12 mouse cellular contexts compared by ENCODE assay signal in genomic region chr13:32008116-32008641, GRCm38 (mm10).
DNase-seq lines count a peak whose midpoint lies in the region; ATAC-seq lines count a peak whose summit lies in the region.
"Had no signal": no experiment of that assay in that cellular context is flagged by ENCODE, and none has a peak within 500 bp of the region (broad histone marks: within the 10 kb centered on the region; RNA-seq: fewer than 3 reads in every experiment).

No protein-coding gene starts in this region.

- H3K27ac ChIP-seq in embryonic facial prominence, embryonic 10.5 days (replicated peaks) = peak overlapping the region; percentile 77
- H3K27ac ChIP-seq in limb, embryonic 12.5 days = peak overlapping the region; percentile 79
- H3K27ac ChIP-seq in forebrain, embryonic 12.5 days = no peak overlapping the region
- H3K27ac ChIP-seq: hindbrain, embryonic 10.5 days; midbrain, embryonic 10.5 days had no signal

- no peak overlapping the region for H3K4me3 ChIP-seq in embryonic facial prominence, embryonic 10.5 days
- H3K4me3 ChIP-seq in limb, embryonic 12.5 days (replicated peaks) = no peak overlapping the region
- no peak overlapping the region for H3K4me3 ChIP-seq in forebrain, embryonic 12.5 days (replicated peaks)
- H3K4me3 ChIP-seq: hindbrain, embryonic 10.5 days; midbrain, embryonic 10.5 days had no signal

- WGBS in embryonic facial prominence, embryonic 10.5 days = 28% methylated on average over 7 of the region's 7 CpGs
- WGBS in limb, embryonic 12.5 days = 50% methylated on average over 7 of the region's 7 CpGs
- 71% methylated on average over 7 of the region's 7 CpGs for WGBS in forebrain, embryonic 12.5 days

- peaks cover 22% of the 10 kb centered on the region for H3K4me1 ChIP-seq in embryonic facial prominence, embryonic 10.5 days
- peaks cover 12% of the 10 kb centered on the region; the same call in 1 of the 2 replicates for H3K4me1 ChIP-seq in limb, embryonic 12.5 days (replicated peaks)
- H3K4me1 ChIP-seq in forebrain, embryonic 12.5 days = no peaks in the 10 kb centered on the region
- H3K4me1 ChIP-seq: hindbrain, embryonic 10.5 days; midbrain, embryonic 10.5 days had no signal

- no peak for ATAC-seq in limb, embryonic 12.5 days (ENCODE audit: insufficient number of reproducible peaks, insufficient read depth, low FRiP score, low TSS enrichment, low read depth)
- ATAC-seq in forebrain, embryonic 12.5 days (ENCODE audit: low FRiP score) = no peak

- H3K9ac ChIP-seq in limb, embryonic 12.5 days (replicated peaks) = peak overlapping the region; percentile 23; the same call in 1 of the 2 replicates
- no peak overlapping the region for H3K9ac ChIP-seq in forebrain, embryonic 12.5 days

- peak; percentile 41 for DNase-seq in kidney, postnatal 10 days
- DNase-seq in kidney, postnatal 25 days = no peak
- DNase-seq in embryonic facial prominence, embryonic 10.5 days (ENCODE audit: low spot score) = peak; percentile 42
- DNase-seq in heart, adult 8-10 months (ENCODE audit: low spot score) = peak; percentile 4
- DNase-seq in cerebellum, adult 8-10 months = no peak
- DNase-seq: adrenal gland, postnatal 25 days; thymus, postnatal 25 days had no signal

- no peaks in the 10 kb centered on the region for H3K9me3 ChIP-seq in embryonic facial prominence, embryonic 10.5 days
- no peaks in the 10 kb centered on the region for H3K9me3 ChIP-seq in limb, embryonic 12.5 days
- H3K9me3 ChIP-seq in forebrain, embryonic 12.5 days = no peaks in the 10 kb centered on the region
- H3K9me3 ChIP-seq: G1E; hindbrain, embryonic 10.5 days; midbrain, embryonic 10.5 days had no signal

- 0 out of 2 replicates have a peak, but pooled peaks cover 6% of the 10 kb centered on the region for H3K27me3 ChIP-seq in embryonic facial prominence, embryonic 10.5 days (replicated peaks; ENCODE audit: low read depth, poor library complexity, severe bottlenecking)
- 0 out of 2 replicates have a peak, but pooled peaks cover 3% of the 10 kb centered on the region for H3K27me3 ChIP-seq in limb, embryonic 12.5 days
- 0 out of 2 replicates have a peak, but pooled peaks cover 5% of the 10 kb centered on the region for H3K27me3 ChIP-seq in forebrain, embryonic 12.5 days

- no peaks in the 10 kb centered on the region for H3K36me3 ChIP-seq in embryonic facial prominence, embryonic 10.5 days (replicated peaks)
- H3K36me3 ChIP-seq in limb, embryonic 12.5 days = no peaks in the 10 kb centered on the region
- H3K36me3 ChIP-seq in forebrain, embryonic 12.5 days (replicated peaks) = no peaks in the 10 kb centered on the region
- H3K36me3 ChIP-seq: G1E; hindbrain, embryonic 10.5 days; midbrain, embryonic 10.5 days had no signal

- peak overlapping the region; percentile 22 for H3K4me2 ChIP-seq in limb, embryonic 12.5 days
- no peak overlapping the region for H3K4me2 ChIP-seq in forebrain, embryonic 12.5 days

Comparison
In these comparisons a context has a peak if more than half of its experiments do, and no peak if none do; other contexts are left out.
1. DNase-seq: peak in kidney, postnatal 10 days (single experiment), embryonic facial prominence, embryonic 10.5 days (single experiment) and heart, adult 8-10 months (single experiment); none in kidney, postnatal 25 days (0 of 2) and cerebellum, adult 8-10 months (single experiment).